Mouse (Mus musculus) right cerebral cortex, postnatal 4 days (tissue): ENCODE measurements around the gene Dzip1l.

Experiments
- DNase-seq: peaks from one replicate; pipeline ENCODE4 v3.0.0-alpha.2; 2022

Gene Dzip1l

DNA sequence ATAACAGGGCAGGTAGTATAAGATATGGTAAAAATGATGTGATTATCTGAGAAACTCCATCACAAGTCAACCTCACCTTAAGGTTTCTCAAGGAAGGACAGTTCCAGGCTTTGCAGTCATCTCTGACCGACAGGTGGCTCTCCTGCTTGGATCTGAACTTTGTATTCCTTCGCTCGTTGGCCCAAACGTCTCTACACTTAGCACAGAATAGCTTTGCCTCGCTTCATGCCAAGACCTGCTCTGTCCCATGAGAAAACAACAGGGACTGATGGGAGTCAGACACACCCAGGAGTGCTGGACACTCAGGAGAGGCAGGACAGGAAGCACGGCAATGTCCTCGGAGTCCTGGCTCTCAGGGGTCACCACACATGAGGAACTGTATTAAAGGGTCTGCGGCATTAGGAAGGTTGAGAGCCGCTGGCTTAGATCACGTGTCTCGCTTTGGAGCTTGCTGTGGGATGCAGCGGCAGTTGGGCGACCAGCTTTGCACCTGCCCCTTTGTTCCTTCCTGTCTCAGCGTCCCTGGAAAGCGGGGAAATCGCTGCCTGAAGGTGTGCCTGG is 32.4 kb downstream of the Dzip1l start:
- DNase-seq: no peak

DNA sequence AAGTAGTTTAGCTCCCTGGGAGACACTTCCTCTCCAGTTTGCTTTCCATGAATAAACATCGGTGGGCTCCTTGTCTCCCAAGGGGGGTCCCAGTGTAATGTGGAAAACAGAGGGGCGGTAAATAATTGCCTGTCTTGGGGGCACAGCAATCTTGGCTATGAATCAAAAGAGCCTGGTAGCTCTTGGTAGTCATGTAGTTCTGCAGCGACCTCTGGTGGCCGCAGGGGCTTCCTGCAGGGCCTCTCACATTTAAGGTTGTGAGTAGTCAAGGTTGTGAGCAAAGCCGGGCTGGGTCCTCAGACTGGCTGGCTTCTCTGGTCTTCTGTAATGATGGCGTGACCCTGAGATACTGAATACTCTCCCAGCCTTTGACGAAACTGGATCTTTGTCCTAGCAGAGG is 33.1 kb downstream of the Dzip1l start:
- DNase-seq: peak; percentile 78

DNA sequence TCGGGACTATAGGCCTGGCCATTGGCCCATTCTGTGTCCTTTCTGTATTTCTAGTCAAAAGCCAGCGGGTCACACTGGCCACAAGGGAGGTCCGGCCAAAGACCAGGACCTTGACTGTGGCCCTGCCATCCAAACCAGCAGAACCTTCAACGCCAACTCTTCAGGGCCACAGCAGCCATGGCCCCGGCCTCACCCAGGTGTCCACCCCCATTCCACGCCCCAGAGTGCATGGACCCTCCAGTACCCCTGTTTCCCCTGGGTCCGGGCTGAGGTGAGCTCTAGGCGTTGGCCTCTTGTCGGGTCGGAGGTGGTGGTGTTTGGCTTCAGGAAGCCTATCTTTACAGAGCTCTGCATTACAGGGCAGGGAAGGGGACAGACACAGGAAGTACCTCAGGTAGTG is 33.6 kb downstream of the Dzip1l start:
- no peak for DNase-seq

DNA sequence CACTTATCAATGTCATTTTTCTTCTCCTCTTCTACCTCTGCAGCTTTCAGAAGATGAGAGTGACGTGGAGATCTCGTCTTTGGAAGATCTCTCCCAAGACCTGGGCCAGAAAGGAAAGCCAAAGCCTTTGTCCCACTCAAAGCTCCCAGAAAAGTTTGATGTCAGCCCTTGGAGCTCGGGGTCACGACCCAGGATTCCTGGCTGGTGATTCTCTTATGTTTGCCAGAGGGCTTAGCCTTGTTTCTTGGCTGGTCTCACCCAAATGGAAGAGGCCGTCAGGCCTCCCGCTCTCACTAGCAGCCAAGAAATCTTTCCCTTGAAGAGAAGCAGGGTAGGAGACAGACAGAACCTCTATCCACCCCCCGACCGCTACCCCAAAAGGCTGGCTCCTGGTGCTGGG is 38.3 kb downstream of the Dzip1l start:
- no peak for DNase-seq

DNA sequence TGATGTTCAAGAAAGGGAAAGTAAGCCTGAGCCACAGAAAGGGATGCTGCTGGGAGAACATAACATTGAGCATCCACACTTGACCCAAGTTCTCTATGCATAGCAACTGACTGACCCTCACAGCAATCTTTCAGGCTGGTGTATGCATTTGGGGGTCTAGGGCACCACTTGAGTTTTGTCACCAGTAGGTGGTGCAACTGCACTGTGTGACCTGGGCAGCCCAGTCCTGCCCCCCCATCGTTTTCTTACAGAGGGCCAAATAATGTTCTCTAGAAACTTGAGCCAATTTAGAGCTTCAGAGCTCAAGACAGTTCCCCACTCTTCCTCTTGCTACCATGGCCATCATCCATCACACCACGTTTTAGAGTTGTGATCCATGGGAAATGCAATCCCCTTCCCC is 42.3 kb downstream of the Dzip1l start:
- no peak for DNase-seq

DNA sequence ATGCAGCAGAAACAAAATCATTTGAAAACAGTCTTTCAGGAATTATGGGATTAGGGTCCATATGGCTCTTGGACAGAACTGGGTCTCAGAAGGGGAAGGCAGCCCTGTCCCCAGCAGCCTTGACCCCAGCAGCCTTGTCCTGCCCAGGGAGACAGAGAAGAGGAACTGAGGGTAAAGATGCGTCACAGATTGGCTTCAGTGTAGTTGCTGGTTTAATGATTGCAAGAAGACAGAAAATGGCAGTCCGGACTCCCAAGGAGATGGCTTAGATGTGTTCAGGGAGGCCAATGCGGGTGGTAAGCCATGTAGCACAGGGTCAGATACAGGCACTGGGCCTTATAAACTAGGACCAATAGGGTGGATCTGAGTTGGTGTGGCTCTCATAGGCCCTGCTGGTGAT is 46.4 kb downstream of the Dzip1l start:
- no peak for DNase-seq

DNA sequence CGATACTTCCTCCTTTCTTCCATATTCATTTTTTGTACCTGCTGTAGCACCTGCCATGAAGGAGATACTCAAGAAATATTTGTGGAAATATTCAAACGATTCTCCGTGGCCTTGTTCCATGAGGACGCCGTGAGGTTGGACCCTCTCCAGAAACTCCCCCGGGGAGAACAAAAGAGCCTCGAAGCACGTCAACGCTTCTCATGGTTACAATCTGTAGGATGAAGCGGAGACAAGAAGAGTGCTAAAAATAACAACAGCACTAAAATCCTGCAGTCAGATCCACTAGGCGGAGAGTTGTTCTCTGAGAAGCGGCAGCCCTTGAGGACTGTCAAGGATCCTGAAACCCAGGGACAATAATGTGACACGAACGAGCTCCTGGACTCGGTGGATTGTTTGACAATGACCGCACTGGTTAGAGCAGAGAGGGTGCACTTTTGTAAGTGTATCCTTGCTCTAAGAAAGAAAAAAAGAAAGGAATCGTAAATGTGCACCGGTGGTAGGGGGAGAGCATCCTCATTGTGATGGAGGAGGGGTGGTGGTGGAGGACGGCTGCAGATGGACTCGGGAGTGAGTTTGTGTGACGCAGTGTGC is 52.8 kb downstream of the Dzip1l start:
- DNase-seq: peak; percentile 39

DNA sequence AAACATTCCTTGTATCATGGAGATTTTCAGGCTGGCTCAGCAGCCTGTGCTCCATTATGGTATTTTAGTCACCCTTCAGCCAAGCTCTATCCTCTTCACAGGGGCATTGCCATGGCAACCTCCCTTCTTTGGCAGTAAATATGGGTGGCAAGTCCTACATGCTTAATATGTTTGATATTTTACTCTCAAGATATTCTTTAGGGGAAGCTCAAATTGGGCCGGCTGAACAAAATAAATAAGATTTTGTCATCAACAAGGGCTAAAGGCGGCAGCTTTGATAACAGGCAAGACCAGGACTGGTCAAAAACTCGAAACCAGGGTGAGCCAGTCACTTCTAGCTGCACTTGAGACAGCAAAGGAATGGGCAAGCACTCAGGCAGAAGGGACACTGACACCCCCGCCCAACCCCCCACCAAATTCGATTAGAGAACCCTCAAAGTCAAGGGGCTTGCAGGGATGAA is 55.8 kb downstream of the Dzip1l start:
- DNase-seq: no peak

DNA sequence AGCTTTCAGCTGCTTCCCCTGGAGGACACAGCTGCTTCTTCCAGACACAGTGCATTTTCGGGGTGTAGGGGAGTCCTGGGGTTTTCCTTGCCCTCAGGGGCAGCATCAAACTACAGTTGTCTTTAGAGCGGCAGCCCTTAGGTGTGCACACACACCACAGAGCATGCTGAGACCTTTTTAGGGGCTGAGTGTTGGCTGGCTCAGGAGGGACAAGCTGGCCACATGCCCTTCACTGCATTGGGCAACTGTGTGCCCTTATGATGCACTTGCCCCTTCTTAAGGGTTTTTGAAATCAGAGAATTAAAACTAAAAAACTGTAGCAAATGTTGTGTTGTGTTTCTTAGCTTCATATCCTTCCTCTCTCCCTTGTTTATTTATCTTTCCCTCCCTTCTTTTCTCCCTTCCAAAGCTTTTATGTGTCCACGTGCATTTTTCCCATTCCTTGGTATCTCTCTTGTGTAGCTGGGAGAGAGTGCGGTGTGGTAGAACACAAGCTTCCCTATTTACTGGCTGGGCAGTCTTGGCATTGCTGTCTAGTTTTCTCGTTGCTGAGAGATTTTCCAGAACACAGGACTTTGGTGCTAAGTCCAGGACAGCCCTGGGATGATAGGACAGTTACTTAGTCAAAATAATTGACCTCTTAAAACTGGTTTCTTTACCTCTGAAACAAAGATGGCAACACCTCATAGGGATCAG is 56.4 kb downstream of the Dzip1l start:
- DNase-seq: no peak

DNA sequence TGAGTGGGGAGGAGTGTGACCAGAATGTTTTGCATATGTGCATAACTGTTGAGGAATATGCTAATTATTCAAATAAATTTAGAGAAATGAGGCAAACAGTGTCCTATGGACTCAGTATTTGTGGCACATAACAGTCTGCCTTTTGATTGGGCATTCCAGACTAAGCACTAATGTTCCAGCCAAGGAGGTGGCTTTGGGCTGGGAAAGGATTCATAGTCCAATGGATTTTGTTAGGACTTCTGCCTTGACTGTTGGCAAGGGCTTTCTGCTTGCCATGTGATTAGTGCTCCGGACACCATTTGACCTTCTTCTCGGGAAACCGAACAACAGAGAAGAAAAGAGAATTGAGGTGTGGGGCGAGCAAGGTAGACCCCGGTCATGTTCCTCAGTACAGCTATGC is 60.5 kb downstream of the Dzip1l start:
- no peak for DNase-seq

DNA sequence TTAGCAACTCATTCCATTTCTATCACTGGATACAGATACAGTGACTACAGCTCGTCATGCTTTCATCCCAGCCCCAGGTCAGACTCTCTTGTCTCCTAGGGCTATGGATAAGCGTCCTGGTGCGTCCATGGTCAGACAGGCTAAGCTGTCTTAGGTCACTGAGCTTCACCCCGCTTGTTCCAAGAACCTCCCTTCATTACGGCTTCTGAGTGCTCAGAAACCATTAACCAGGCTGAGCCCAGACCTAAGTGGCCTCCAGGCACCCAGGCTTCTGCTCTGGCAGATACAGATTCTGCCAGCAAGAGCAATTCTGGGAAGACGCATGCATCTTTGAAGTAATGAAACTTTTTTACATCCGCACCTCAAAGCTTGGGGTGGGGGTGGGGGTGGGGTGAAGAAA is 61.1 kb downstream of the Dzip1l start:
- no peak for DNase-seq

DNA sequence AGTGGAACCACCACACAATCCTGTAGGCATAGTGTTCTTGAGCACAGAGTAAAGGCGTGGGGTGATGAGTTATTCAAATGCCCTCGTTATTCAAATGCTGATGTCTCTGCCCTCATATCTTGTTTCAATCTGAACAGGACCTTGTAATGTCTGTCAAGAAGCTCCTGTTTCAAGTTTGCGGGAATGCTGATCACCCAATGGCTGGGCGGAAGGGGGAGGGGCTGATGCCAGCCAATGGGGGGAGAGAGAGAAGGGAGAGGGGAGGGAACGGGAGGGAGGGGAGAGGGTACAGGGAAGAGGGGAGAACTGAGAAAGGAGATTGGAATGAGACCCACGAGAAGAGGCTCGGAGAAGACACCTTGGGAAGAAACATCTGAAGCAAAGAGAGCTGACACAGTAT is 65.7 kb downstream of the Dzip1l start:
- DNase-seq: no peak

DNA sequence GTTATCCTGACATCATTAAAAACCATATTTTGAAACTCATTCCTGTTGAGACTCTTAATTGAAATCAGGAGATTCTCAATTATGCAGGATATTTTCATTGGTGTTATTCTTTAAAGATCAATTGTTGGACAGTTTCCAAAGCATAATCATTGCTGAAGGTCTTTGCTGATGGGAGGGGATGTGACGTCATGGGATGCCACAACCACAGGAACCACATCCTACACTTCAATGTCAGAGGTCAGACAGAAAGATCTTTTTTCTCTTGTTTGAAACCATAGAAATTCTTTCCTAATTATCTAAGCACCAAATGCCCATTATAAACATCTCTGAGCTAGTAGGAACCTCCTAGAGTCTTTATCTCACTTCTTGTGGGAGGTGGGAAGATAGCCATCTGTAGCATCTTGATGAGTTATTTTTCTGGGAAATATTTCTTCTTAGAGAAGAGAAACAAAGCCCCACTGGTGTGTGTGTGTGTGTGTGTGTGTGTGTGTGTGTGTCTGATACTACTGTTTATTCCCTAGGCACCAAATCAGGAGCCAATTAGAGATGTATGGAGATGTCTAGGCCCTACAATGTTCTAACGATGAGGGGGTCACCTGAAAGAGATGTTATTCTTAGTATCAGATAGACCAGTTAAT is 70.6 kb downstream of the Dzip1l start:
- no peak for DNase-seq

DNA sequence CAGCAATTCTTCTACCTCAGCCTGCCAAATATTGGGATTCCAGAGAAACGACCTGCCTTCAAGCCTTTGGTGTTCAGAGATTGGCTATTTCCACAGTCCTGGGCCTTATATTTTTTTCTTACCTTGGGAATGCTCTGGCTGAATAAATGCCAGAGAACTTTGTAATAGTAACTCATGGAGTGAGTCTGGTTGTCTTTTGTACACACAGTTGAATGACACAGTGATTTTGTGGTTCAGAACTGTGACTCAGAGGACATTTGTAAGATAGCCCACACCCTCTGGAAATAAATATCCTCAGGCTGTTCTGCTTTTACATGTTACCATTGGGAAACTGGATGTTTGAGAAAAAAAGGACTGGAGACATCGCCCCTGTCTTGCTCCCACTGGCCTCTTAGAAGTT is 71.9 kb downstream of the Dzip1l start:
- DNase-seq: no peak

DNA sequence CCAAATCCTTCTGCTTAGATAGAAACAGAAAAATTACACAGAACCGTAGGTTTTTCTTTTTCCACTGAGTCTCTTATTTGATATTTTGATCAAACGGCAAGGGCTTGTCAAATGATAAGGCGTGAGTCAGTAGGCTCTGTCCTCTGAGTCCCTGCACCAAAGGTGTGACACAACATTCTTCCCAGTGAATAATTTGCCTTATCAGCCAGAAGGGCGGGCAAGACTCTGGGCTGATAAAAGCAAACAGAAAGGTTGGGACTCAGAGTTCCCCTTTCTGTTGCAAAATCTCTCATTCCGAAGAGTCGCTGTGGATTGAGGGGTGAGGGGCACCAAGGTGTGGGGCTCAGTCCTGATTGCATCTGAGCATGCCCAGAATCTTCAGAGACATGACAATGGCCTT is 72.9 kb downstream of the Dzip1l start:
- no peak for DNase-seq

DNA sequence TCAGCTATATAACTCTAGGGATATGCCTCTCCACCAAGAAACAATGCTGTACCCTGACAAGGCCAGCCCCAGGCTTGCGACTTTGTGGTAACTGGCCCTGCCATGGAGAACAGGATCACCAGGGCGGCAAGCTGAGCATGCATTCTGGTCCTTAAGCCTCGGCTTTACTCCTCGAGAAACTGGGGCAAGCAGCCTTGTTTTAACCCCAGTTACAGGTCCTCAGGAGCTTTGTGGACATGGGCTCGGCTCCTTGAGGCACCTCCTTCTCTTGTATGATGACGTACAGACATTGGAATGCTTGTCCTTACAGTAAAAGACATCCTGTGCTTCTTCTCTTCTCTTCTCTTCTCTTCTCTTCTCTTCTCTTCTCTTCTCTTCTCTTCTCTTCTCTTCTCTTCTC is 74.4 kb downstream of the Dzip1l start:
- no peak for DNase-seq

DNA sequence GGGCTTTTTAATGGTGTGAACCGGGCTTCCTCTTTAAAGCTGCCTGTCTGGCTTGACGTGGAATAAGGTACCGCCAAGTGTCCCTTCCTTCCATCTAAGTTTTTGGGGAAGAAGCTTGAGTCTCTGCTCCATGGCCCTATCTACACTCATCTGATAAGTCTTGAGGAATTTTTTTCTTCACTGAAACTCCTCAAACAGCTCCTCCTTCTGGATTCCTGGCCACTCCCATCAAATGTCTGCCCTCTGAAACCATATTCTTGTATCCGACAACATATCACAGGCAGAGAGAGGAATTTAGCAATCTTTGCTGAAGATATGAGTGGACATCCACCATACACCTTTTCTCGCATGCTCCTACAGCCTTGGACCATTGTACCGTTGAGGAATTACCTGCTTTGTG is 77.0 kb downstream of the Dzip1l start:
- DNase-seq: no peak

DNA sequence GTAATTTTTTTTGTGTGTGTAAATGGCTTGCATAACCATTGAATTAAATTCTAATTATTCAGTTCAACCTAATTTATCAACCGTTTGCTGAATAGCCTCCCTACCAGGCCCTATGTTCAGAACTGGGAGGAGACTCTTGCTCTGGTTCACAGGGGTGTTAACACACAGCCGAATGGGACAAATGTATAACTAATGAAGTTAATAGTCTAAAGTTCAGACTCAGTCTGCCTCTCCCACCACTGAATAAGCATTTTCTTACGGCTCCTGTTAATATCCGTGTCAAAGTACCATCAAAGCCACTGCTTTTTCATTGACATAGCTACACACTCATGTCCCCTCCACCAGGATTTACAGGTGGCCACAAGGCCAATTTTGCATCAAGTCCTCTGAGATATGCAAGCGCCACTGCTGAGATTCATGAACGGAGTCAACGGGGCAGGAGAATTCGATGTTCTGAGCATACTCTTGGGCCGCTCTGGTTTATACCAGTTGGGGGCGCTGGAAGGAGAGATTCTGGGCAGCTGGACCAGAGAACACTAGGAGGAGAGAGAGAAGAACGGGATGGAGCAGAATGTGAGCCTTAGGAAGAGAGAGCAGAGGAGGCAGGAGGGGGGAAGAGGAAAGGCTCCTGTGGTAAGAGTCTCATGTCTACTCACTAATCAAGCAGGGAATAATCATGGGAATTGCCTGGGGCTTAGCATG is 78.3 kb downstream of the Dzip1l start:
- no peak for DNase-seq

DNA sequence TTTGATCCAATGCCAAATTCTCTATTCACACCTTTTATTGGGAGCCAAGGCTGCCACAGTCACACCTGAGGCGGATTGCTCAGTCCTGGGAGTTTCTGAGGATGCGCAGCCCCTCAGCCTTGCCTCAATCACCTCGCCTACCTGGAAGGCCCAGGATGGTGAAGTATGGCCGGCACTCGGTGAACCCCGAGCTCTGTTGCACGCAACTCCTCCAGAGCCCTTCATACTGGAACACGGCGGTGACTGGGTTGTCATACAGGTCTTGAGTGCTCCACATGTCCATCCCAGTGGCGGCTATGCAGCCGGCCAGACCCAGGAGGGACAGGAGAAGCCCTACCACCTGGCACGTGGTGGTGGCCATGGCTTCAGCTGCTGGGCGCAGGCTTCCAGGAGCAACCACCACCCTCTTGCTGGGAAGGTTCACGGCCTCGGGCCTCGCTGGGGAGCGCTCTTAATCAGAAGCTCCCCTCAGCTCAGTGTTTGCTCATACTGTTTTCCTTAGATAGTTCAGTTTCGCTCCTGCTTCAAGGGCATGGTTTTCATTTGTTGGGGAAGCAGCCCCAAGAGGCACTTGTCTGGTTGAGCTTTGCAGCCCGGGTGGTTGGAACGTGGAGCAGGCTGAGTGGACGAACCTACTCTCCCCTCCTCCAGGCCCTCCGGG is 80.4 kb downstream of the Dzip1l start:
- no peak for DNase-seq

DNA sequence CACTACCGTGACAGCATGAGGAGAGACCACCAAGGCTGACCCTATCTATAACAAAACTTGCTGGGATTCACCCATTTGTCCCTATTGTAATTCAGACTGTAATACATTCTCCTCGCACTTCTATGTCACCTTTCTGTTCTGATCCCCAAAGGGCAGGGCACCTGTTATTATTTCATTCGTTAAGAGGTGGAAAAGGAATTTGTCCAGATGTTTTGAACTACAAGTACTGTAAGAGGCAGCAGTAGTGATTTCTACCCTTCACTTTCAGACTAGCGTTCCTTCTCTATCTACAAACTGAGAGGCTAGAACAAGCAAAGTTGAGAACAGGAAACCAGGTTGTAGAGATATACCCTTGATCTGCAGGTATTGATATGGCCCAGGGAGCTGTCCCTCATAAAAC is 81.0 kb downstream of the Dzip1l start:
- no peak for DNase-seq

DNA sequence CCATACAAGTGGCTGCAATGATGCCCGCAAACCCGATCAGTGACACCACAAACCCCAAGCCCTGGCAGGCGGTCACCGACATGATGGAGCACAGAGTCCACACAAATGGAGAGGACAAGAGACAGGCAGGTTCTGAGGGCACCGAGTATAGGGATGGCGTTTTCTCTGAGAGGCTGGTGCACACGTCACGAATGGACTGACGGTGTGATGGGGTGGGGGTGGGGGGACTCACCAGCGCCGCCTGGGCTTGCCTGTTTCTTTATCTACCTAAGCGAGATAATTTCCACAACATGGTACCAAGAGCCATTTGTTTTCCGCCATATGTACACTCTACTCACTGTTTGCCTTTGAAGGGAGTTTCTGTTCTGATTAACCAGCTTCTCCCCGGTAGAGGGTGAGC is 87.8 kb downstream of the Dzip1l start, which contains the start of gene Cldn18:
Gene Cldn18, minus strand, starts transcription at position 134 of the 400 bp plus-strand sequence.
- DNase-seq: no peak
